Mouse (Mus musculus) limb, embryonic 14.5 days (tissue): ENCODE data around the gene Gm29776. TPM values are rescaled to one million over a fixed set of nuclear protein-coding genes. Genes with fewer than 3 reads are reported as not detected.
A peak's percentile ranks its signal among the peaks of the same experiment; 100 is the strongest.

Experiments
- ATAC-seq: fragments of 200-750 bp; cut with Nextera tagmentation; 2 replicates; pipeline ENCODE4 v1.8.0; 2017; ENCODE audit warnings: low read depth, moderate number of reproducible peaks, moderate TSS enrichment; ENCODE audit not compliant: low FRiP score
- DNase-seq: peaks from one replicate; pipeline ENCODE4 v3.0.0-alpha.2; 2015; ENCODE audit warnings: low spot score
- H3K27ac ChIP-seq: fragments of 300-500 bp; sonication (generic); replicated peaks from 2 replicates; pipeline ENCODE4 v1.5.1; 2014; ENCODE audit warnings: low read depth, mild to moderate bottlenecking, low read length, moderate library complexity, mixed read lengths
- H3K27me3 ChIP-seq: fragments of 300-500 bp; sonication (generic); 2 replicates; pipeline ENCODE4 v1.6.1; 2014; ENCODE audit warnings: low read length, mixed read lengths; ENCODE audit not compliant: control insufficient read depth, insufficient read depth
- H3K36me3 ChIP-seq: fragments of 300-500 bp; sonication (generic); 2 replicates; pipeline ENCODE4 v1.6.1; 2014; ENCODE audit warnings: mild to moderate bottlenecking, low read length, moderate library complexity, mixed read lengths; ENCODE audit not compliant: control insufficient read depth, insufficient read depth
- H3K4me1 ChIP-seq: fragments of 300-500 bp; sonication (generic); 2 replicates; pipeline ENCODE4 v1.6.1; 2014; ENCODE audit warnings: antibody characterized with exemption, low read length, mixed read lengths; ENCODE audit not compliant: control insufficient read depth, insufficient read depth
- H3K4me2 ChIP-seq: fragments of 300-500 bp; sonication (generic); replicated peaks from 2 replicates; pipeline ENCODE4 v1.6.1; 2014; ENCODE audit warnings: low read depth, mild to moderate bottlenecking, low read length, moderate library complexity; ENCODE audit not compliant: severe bottlenecking
- H3K4me3 ChIP-seq: fragments of 300-500 bp; sonication (generic); replicated peaks from 2 replicates; pipeline ENCODE4 v1.5.1; 2014; ENCODE audit warnings: low read length
- H3K9ac ChIP-seq: fragments of 300-500 bp; sonication (generic); 2 replicates; pipeline ENCODE4 v1.6.1; 2014; ENCODE audit warnings: mild to moderate bottlenecking, low read depth, low read length, moderate library complexity; ENCODE audit not compliant: severe bottlenecking
- H3K9me3 ChIP-seq: fragments of 300-500 bp; sonication (generic); 2 replicates; pipeline ENCODE4 v1.6.1; 2016; ENCODE audit warnings: low read length; ENCODE audit not compliant: control insufficient read depth
- POLR2A ChIP-seq: fragments of 200-500 bp; IDR thresholded peaks from 2 replicates; pipeline ENCODE4 v1.8.0; 2012; ENCODE audit warnings: inconsistent platforms, mild to moderate bottlenecking, moderate library complexity, borderline replicate concordance; ENCODE audit not compliant: insufficient read depth, insufficient read length; ENCODE audit errors: extremely low read depth
- WGBS: fragments of 180-500 bp; shearing (Covaris S2); extraction: QIAGEN DNeasy Blood & Tissue Kit; methylation state at CpG from one replicate; pipeline ENCODE4 v1.1.7; 2014; 5-methylcytosine and 5-hydroxymethylcytosine counted together
- polyA plus RNA-seq, 2 experiments: library from polyadenylated mRNA; depleted of rRNA in 1 of 2; stranded (reverse) in 1 of 2; unstranded in 1 of 2; fragments of >200 nt; fragmentation: Nextera tagmentation in 1 of 2; extraction: Ambion mirVana in 1 of 2; gene quantifications; 2 replicates each; pipeline versions ENCODE4 v1.2.1 to v1.2.3; 2012 to 2014

Gene Gm29776
- polyA plus RNA-seq, 2 experiments: 0.06 to 0.21 TPM

- ATAC-seq (no peak), DNase-seq (no peak)
- WGBS: 88% methylated on average over 11 of the region's 11 CpGs
- Histone ChIP-seq H3K9me3 (no peaks in the 10 kb centered on the region), H3K4me1 (no peaks in the 10 kb centered on the region), H3K27me3 (no peaks in the 10 kb centered on the region), H3K36me3 (no peaks in the 10 kb centered on the region), H3K9ac (no peak overlapping the region), H3K27ac (no peak overlapping the region), H3K4me2 (no peak overlapping the region), H3K4me3 (no peak overlapping the region)
- TF ChIP-seq POLR2A: no peak
Observed at GRCm38 (mm10) chr14:54720041-54720440, 21.4 kb upstream of the Gm29776 start.

GRCm38 (mm10) chr14:54715402-54715801 lies 16.8 kb upstream of the Gm29776 start:
- no peak overlapping the region for H3K9ac ChIP-seq
- WGBS: 70% methylated on average over 1 of the region's 1 CpGs

GRCm38 (mm10) chr14:54714617-54715081 lies 16.0 kb upstream of the Gm29776 start:
- ATAC-seq: no peak
- H3K9ac ChIP-seq: no peak overlapping the region

More at GRCm38 (mm10) chr14:54715402-54715801, 16.8 kb upstream of the Gm29776 start:
- H3K4me3 ChIP-seq: no peak overlapping the region
- no peaks in the 10 kb centered on the region for H3K9me3 ChIP-seq
- no peak for ATAC-seq
- H3K36me3 ChIP-seq: no peaks in the 10 kb centered on the region
- H3K4me1 ChIP-seq: no peaks in the 10 kb centered on the region
- no peak overlapping the region for H3K27ac ChIP-seq
- TF ChIP-seq POLR2A: no peak
- H3K27me3 ChIP-seq: no peaks in the 10 kb centered on the region
- DNase-seq: no peak
- H3K4me2 ChIP-seq: no peak overlapping the region

GRCm38 (mm10) chr14:54714121-54714520 lies 15.5 kb upstream of the Gm29776 start:
- no peaks in the 10 kb centered on the region for H3K36me3 ChIP-seq
- H3K9ac ChIP-seq: no peak overlapping the region
- H3K9me3 ChIP-seq: no peaks in the 10 kb centered on the region
- no peaks in the 10 kb centered on the region for H3K27me3 ChIP-seq
- WGBS: 2% methylated on average over 13 of the region's 13 CpGs
- H3K4me2 ChIP-seq: peak overlapping the region; percentile 55
- no peaks in the 10 kb centered on the region for H3K4me1 ChIP-seq
- DNase-seq (peak; percentile 82), ATAC-seq (peak; percentile 17; the same call in 1 of the 2 replicates)
- no peak for TF ChIP-seq POLR2A
- peak overlapping the region; percentile 22 for H3K4me3 ChIP-seq
- H3K27ac ChIP-seq: no peak overlapping the region

More at GRCm38 (mm10) chr14:54714617-54715081, 16.0 kb upstream of the Gm29776 start:
- Histone ChIP-seq H3K36me3 (no peaks in the 10 kb centered on the region), H3K4me1 (no peaks in the 10 kb centered on the region), H3K9me3 (no peaks in the 10 kb centered on the region), H3K4me2 (peak overlapping the region; percentile 55), H3K27ac (no peak overlapping the region), H3K27me3 (no peaks in the 10 kb centered on the region), H3K4me3 (peak overlapping the region; percentile 22)
- no peak for DNase-seq
- 6% methylated on average over 15 of the region's 15 CpGs for WGBS
- no peak for TF ChIP-seq POLR2A

- Histone ChIP-seq H3K4me3 (no peak overlapping the region), H3K27me3 (no peaks in the 10 kb centered on the region), H3K36me3 (no peaks in the 10 kb centered on the region), H3K4me2 (no peak overlapping the region), H3K9me3 (no peaks in the 10 kb centered on the region), H3K27ac (no peak overlapping the region), H3K9ac (no peak overlapping the region), H3K4me1 (no peaks in the 10 kb centered on the region)
- no peak for TF ChIP-seq POLR2A
- ATAC-seq (no peak), DNase-seq (no peak)
- 80% methylated on average over 8 of the region's 8 CpGs for WGBS
Observed at GRCm38 (mm10) chr14:54712861-54713260, 14.2 kb upstream of the Gm29776 start.

- H3K4me3 ChIP-seq: no peak within 1 kb of the TSS
- 85% methylated on average over 7 of the region's 7 CpGs for WGBS
- no peaks in the 10 kb centered on the region for H3K27me3 ChIP-seq
- H3K9me3 ChIP-seq: no peaks in the 10 kb centered on the region
- H3K27ac ChIP-seq: no peak within 1 kb of the TSS
- H3K4me1 ChIP-seq: no peaks in the 10 kb centered on the region
- TF ChIP-seq POLR2A: no peak
- no peak within 1 kb of the TSS for H3K4me2 ChIP-seq
- H3K9ac ChIP-seq: no peak within 1 kb of the TSS
- DNase-seq: no peak
- H3K36me3 ChIP-seq: no peaks in the 10 kb centered on the region
- ATAC-seq: no peak
Observed at GRCm38 (mm10) chr14:54712074-54712473, 13.4 kb upstream of the Gm29776 start, which contains the start of gene Cebpe. Gene Cebpe (minus strand): TSS chr14:54712174.
